Mouse (Mus musculus): ENCODE results near the gene Slf2. TPM values are rescaled to one million over a fixed set of nuclear protein-coding genes. Genes with fewer than 3 reads are reported as not detected.
A peak's percentile ranks its signal among the peaks of the same experiment; 100 is the strongest.

The Slf2 gene
- polyA plus RNA-seq, 1 experiment from 2014 or later, result 57.3 TPM

DNA sequence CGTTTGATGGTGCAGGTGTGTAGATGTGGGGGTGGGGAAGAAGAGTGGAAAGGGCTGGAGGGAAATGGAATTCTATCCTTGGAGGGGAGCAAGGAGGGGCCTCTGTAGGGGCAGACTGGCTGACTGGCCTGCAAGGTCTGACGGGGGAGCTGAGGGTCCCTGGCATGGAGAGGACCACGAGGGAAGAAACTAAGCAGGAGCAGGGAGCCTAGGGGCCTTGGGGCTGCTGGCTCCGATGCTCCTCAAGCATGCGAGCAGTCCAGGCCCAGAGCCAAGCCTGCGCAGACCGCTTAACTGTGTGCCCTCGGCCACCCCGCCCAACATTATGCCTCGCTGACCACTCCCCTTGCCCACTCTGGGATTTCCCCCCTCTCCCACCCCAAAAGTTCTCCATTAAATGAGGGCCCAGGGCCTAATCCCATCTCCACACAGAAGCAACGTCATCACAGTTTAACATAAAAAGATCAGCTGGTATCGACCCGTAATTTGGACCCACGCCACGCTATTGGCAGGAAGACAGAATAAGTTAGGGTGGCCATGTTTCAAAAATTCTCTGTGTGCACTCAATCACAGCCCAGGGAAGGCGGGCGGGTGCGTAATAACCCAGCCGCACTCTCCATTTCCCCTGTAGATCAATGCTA lies 37.6 kb upstream of the Slf2 start:
- no peak overlapping the region for H3K27ac ChIP-seq (replicated peaks; ENCODE audit: low read depth, low read length)
- ATAC-seq (replicated peaks; ENCODE audit: insufficient number of reproducible peaks, low FRiP score, low TSS enrichment, low read depth), result no peak; the same call in 1 of the 2 replicates
- no peaks in the 10 kb centered on the region for H3K9me3 ChIP-seq (replicated peaks; ENCODE audit: control insufficient read depth, low read length)
- no peak for DNase-seq (ENCODE audit: low spot score)
- H3K4me3 ChIP-seq (ENCODE audit: low read depth, low read length), result no peak overlapping the region
- no peak overlapping the region for H3K4me2 ChIP-seq (ENCODE audit: low read depth, low read length)
- whole genome bisulfite sequencing, result 39% methylated on average over 19 of the region's 19 CpGs
- H3K4me1 ChIP-seq (ENCODE audit: control insufficient read depth, insufficient read depth, low read length), result peaks cover 2% of the 10 kb centered on the region
- H3K27me3 ChIP-seq (ENCODE audit: control insufficient read depth, insufficient read depth, low read length), result no peaks in the 10 kb centered on the region; the same call in 1 of the 2 replicates
- H3K36me3 ChIP-seq (replicated peaks; ENCODE audit: control insufficient read depth, insufficient read depth, low read depth, low read length), result no peaks in the 10 kb centered on the region
- no peak overlapping the region for H3K9ac ChIP-seq (replicated peaks; ENCODE audit: low read length)

DNA sequence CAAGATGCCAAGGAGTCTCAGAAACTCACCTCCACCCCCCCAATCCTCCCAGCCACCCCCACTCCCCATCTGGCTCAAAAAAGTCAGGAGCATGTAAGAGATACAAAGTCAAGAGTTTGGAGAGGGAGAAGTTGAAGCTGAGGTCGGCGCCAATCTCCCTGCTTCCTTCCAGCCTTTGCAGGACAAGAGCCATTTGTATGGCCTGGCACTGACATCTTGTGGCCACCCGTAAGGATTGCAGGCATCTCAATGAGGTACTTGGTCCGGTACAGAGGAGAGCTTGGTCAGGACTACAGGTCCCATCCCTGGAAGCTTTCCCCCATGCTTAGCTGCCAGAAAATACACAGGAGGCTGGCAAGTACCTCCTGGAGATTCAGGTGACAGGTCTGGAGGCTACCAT lies 35.7 kb upstream of the Slf2 start:
- 1% methylated on average over 4 of the region's 4 CpGs for whole genome bisulfite sequencing
- no peaks in the 10 kb centered on the region; the same call in 1 of the 2 replicates for H3K27me3 ChIP-seq (ENCODE audit: control insufficient read depth, insufficient read depth, low read length)
- no peak overlapping the region for H3K4me2 ChIP-seq (ENCODE audit: low read depth, low read length)
- H3K9me3 ChIP-seq (replicated peaks; ENCODE audit: control insufficient read depth, low read length), result no peaks in the 10 kb centered on the region
- no peaks in the 10 kb centered on the region for H3K36me3 ChIP-seq (replicated peaks; ENCODE audit: control insufficient read depth, insufficient read depth, low read depth, low read length)
- DNase-seq (ENCODE audit: low spot score) (peak; percentile 81), ATAC-seq (replicated peaks; ENCODE audit: insufficient number of reproducible peaks, low FRiP score, low TSS enrichment, low read depth) (no peak)
- H3K27ac ChIP-seq (replicated peaks; ENCODE audit: low read depth, low read length), result no peak overlapping the region
- no peak overlapping the region for H3K9ac ChIP-seq (replicated peaks; ENCODE audit: low read length)
- no peak overlapping the region for H3K4me3 ChIP-seq (ENCODE audit: low read depth, low read length)
- H3K4me1 ChIP-seq (ENCODE audit: control insufficient read depth, insufficient read depth, low read length), result peaks cover 6% of the 10 kb centered on the region

- H3K36me3 ChIP-seq (replicated peaks; ENCODE audit: control insufficient read depth, insufficient read depth, low read depth, low read length), result no peaks in the 10 kb centered on the region
- no peaks in the 10 kb centered on the region for H3K9me3 ChIP-seq (replicated peaks; ENCODE audit: control insufficient read depth, low read length)
- H3K9ac ChIP-seq (replicated peaks; ENCODE audit: low read length), result no peak overlapping the region
- DNase-seq (ENCODE audit: low spot score), result no peak
- no peaks in the 10 kb centered on the region; the same call in 1 of the 2 replicates for H3K27me3 ChIP-seq (ENCODE audit: control insufficient read depth, insufficient read depth, low read length)
- H3K4me3 ChIP-seq (ENCODE audit: low read depth, low read length), result no peak overlapping the region
- H3K27ac ChIP-seq (replicated peaks; ENCODE audit: low read depth, low read length), result no peak overlapping the region
- ATAC-seq (replicated peaks; ENCODE audit: insufficient number of reproducible peaks, low FRiP score, low TSS enrichment, low read depth), result no peak
- no peak overlapping the region for H3K4me2 ChIP-seq (ENCODE audit: low read depth, low read length)
- WGBS, result 74% methylated on average over 6 of the region's 6 CpGs
- H3K4me1 ChIP-seq (ENCODE audit: control insufficient read depth, insufficient read depth, low read length), result peaks cover 6% of the 10 kb centered on the region
Measured at GRCm38 (mm10) chr19:44896450-44896849, 34.5 kb upstream of the Slf2 start.

DNA sequence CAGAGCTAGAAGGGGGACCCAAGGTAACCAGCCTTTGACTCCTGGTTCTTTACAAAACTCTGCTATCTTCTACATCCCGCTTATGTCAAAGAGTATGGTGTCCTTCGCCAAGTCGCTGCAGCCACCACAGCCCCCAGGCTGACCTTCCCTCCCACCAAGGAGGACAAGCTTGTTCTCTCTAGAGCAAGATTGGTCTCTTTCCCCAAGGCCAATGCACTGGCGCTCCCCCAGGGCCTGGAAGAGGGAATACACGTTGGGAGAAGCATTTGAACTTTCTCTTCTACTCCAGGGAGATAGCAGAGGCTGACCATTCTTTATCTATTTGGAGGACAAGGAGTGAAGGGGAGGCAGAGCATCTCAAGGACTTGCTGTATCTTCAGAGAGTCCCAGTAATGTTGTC lies 33.4 kb upstream of the Slf2 start:
- H3K27me3 ChIP-seq (ENCODE audit: control insufficient read depth, insufficient read depth, low read length), result no peaks in the 10 kb centered on the region
- no peak overlapping the region for H3K27ac ChIP-seq (replicated peaks; ENCODE audit: low read depth, low read length)
- peaks cover 6% of the 10 kb centered on the region for H3K4me1 ChIP-seq (ENCODE audit: control insufficient read depth, insufficient read depth, low read length)
- H3K9me3 ChIP-seq (replicated peaks; ENCODE audit: control insufficient read depth, low read length), result no peaks in the 10 kb centered on the region
- no peak overlapping the region for H3K4me3 ChIP-seq (ENCODE audit: low read depth, low read length)
- H3K4me2 ChIP-seq (ENCODE audit: low read depth, low read length), result no peak overlapping the region
- WGBS, result 67% methylated on average over 5 of the region's 5 CpGs
- no peaks in the 10 kb centered on the region for H3K36me3 ChIP-seq (replicated peaks; ENCODE audit: control insufficient read depth, insufficient read depth, low read depth, low read length)
- H3K9ac ChIP-seq (replicated peaks; ENCODE audit: low read length), result no peak overlapping the region
- ATAC-seq (replicated peaks; ENCODE audit: insufficient number of reproducible peaks, low FRiP score, low TSS enrichment, low read depth), result no peak
- DNase-seq (ENCODE audit: low spot score), result no peak

GRCm38 (mm10) chr19:44898646-44899045 lies 32.3 kb upstream of the Slf2 start:
- Histone ChIP-seq H3K4me1 (ENCODE audit: control insufficient read depth, insufficient read depth, low read length) (peaks cover 3% of the 10 kb centered on the region; the same call in 1 of the 2 replicates), H3K27me3 (ENCODE audit: control insufficient read depth, insufficient read depth, low read length) (no peaks in the 10 kb centered on the region), H3K27ac (replicated peaks; ENCODE audit: low read depth, low read length) (no peak overlapping the region), H3K9me3 (replicated peaks; ENCODE audit: control insufficient read depth, low read length) (no peaks in the 10 kb centered on the region), H3K36me3 (replicated peaks; ENCODE audit: control insufficient read depth, insufficient read depth, low read depth, low read length) (no peaks in the 10 kb centered on the region), H3K4me3 (ENCODE audit: low read depth, low read length) (no peak overlapping the region), H3K9ac (replicated peaks; ENCODE audit: low read length) (no peak overlapping the region), H3K4me2 (ENCODE audit: low read depth, low read length) (no peak overlapping the region)
- WGBS, result 45% methylated on average over 3 of the region's 3 CpGs
- DNase-seq (ENCODE audit: low spot score) (no peak), ATAC-seq (replicated peaks; ENCODE audit: insufficient number of reproducible peaks, low FRiP score, low TSS enrichment, low read depth) (no peak)

DNA sequence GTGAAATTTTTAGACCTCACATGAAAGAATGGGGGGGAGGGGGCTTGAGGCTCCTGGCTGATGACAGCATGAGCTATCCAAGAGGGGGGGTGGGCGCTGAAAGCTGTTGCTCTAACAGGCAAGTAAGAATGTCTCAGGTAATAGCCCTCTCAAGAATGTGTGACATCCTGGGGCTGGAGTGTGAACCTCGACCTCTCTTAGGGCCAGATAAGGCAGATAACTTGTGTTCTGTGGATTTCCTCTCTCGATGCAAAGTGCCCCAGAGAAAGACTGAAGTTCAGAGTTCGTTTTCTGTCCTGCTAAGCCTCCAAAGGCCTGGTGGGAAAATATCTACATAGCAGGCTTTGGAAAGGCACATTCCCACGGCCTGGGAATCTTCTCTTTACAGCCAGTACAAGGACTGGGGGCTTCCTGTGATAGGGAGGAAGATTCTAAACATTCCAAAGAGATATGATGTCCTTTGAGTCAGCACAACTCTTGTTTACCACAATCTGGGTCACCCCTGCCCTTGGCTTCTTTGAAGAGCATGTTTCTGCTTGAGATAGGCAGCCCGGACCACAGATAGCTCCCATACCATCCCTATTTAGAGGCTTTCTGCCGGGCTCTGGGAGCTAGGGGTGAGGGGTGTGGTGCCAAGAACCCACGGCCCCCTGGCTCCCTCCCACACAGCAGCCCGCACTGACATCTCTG lies 31.7 kb upstream of the Slf2 start:
- no peaks in the 10 kb centered on the region for H3K36me3 ChIP-seq (replicated peaks; ENCODE audit: control insufficient read depth, insufficient read depth, low read depth, low read length)
- peaks cover 6% of the 10 kb centered on the region for H3K4me1 ChIP-seq (ENCODE audit: control insufficient read depth, insufficient read depth, low read length)
- no peak for ATAC-seq (replicated peaks; ENCODE audit: insufficient number of reproducible peaks, low FRiP score, low TSS enrichment, low read depth)
- H3K4me2 ChIP-seq (ENCODE audit: low read depth, low read length), result no peak overlapping the region
- H3K4me3 ChIP-seq (ENCODE audit: low read depth, low read length), result no peak overlapping the region
- WGBS, result 25% methylated on average over 9 of the region's 9 CpGs
- no peak overlapping the region for H3K9ac ChIP-seq (replicated peaks; ENCODE audit: low read length)
- no peak overlapping the region for H3K27ac ChIP-seq (replicated peaks; ENCODE audit: low read depth, low read length)
- H3K27me3 ChIP-seq (ENCODE audit: control insufficient read depth, insufficient read depth, low read length), result no peaks in the 10 kb centered on the region
- H3K9me3 ChIP-seq (replicated peaks; ENCODE audit: control insufficient read depth, low read length), result no peaks in the 10 kb centered on the region
- DNase-seq (ENCODE audit: low spot score), result no peak

GRCm38 (mm10) chr19:44899947-44900773 lies 30.8 kb upstream of the Slf2 start:
- H3K4me2 ChIP-seq (ENCODE audit: low read depth, low read length), result no peak overlapping the region
- H3K27ac ChIP-seq (replicated peaks; ENCODE audit: low read depth, low read length), result no peak overlapping the region
- no peaks in the 10 kb centered on the region for H3K27me3 ChIP-seq (ENCODE audit: control insufficient read depth, insufficient read depth, low read length)
- H3K9me3 ChIP-seq (replicated peaks; ENCODE audit: control insufficient read depth, low read length), result no peaks in the 10 kb centered on the region
- DNase-seq (ENCODE audit: low spot score), result no peak
- WGBS, result 46% methylated on average over 22 of the region's 22 CpGs
- peaks cover 9% of the 10 kb centered on the region for H3K4me1 ChIP-seq (ENCODE audit: control insufficient read depth, insufficient read depth, low read length)
- H3K36me3 ChIP-seq (replicated peaks; ENCODE audit: control insufficient read depth, insufficient read depth, low read depth, low read length), result no peaks in the 10 kb centered on the region
- H3K9ac ChIP-seq (replicated peaks; ENCODE audit: low read length), result peak overlapping the region; percentile 22
- no peak for ATAC-seq (replicated peaks; ENCODE audit: insufficient number of reproducible peaks, low FRiP score, low TSS enrichment, low read depth)
- H3K4me3 ChIP-seq (ENCODE audit: low read depth, low read length), result no peak overlapping the region

DNA sequence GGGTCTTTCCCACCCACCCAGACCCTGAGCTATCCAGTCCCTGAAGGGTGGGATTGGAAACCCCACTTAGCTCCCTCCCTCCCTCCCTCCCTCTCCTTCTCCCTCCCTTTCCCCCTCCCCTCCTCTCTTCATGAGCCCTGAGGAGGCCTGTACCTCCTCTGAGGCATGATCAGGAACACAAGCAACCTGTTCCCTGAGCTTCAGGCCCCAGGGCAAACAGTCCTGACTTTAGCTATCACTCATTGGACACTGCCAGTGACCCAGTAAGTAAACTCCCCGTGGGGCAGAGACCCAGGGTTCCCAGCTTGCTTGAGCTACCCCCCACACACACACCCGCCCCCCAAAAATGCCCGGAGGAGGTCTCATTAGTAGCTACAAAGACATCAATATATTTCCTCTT lies 29.9 kb upstream of the Slf2 start:
- Histone ChIP-seq H3K4me3 (ENCODE audit: low read depth, low read length) (no peak overlapping the region), H3K9me3 (replicated peaks; ENCODE audit: control insufficient read depth, low read length) (no peaks in the 10 kb centered on the region), H3K4me1 (ENCODE audit: control insufficient read depth, insufficient read depth, low read length) (peaks cover 9% of the 10 kb centered on the region), H3K27me3 (ENCODE audit: control insufficient read depth, insufficient read depth, low read length) (no peaks in the 10 kb centered on the region), H3K4me2 (ENCODE audit: low read depth, low read length) (no peak overlapping the region), H3K27ac (replicated peaks; ENCODE audit: low read depth, low read length) (no peak overlapping the region), H3K36me3 (replicated peaks; ENCODE audit: control insufficient read depth, insufficient read depth, low read depth, low read length) (no peaks in the 10 kb centered on the region), H3K9ac (replicated peaks; ENCODE audit: low read length) (no peak overlapping the region)
- WGBS, result 63% methylated on average over 3 of the region's 3 CpGs
- DNase-seq (ENCODE audit: low spot score) (no peak), ATAC-seq (replicated peaks; ENCODE audit: insufficient number of reproducible peaks, low FRiP score, low TSS enrichment, low read depth) (no peak)

All from embryonic facial prominence, embryonic 11.5 days (tissue).